Mouse (Mus musculus): ENCODE measurements around the gene Rbfox3.

DNA sequence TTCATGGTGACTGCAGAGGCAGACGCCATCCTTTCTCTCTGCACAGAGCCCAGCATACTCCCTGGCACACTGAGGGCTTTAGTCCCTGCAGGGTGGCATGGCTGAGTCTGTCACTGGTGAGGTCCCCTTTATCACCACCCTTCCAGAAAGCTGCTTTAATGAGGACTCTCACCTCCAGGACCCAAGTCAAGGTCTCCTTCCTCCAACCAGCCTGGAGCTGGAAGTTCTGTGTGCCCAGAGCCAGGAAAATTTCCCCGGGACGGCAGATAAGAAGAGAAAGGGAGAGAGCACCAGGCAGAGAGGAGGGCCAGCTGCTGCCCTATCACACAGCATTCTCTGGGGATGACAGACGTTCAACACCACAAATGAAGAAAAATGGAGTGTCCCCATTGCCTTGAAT lies 73.2 kb downstream of the Rbfox3 start:
- TF ChIP-seq POLR2A (IDR thresholded peaks at IDR 0.05; ENCODE audit: borderline replicate concordance, insufficient read depth, low read length), result no peak
- no peak for TF ChIP-seq CTCF (IDR thresholded peaks at IDR 0.05; ENCODE audit: borderline replicate concordance, insufficient read depth, low read depth, low read length)
